Mouse (Mus musculus) ES-E14 (cell line): Measurements from ENCODE around the gene Ccnf.

Experiments
- CHD2 ChIP-seq: IDR thresholded peaks from 2 replicates; pipeline ENCODE4 v1.6.1; 2014; ENCODE audit warnings: mild to moderate bottlenecking, low read depth, low read length, inconsistent platforms
- HCFC1 ChIP-seq: IDR thresholded peaks from 2 replicates; pipeline ENCODE4 v1.6.1; 2012; ENCODE audit warnings: low read length, inconsistent platforms, borderline replicate concordance; ENCODE audit not compliant: insufficient read depth
- ZC3H11A ChIP-seq: IDR thresholded peaks from 2 replicates; pipeline ENCODE4 v1.6.1; 2012; ENCODE audit warnings: low read depth, mild to moderate bottlenecking, inconsistent platforms, low read length, borderline replicate concordance
- ZNF384 ChIP-seq: IDR thresholded peaks from 2 replicates; pipeline ENCODE4 v1.6.1; 2012; ENCODE audit warnings: low read depth, low read length, inconsistent platforms

- TF ChIP-seq ZNF384 (no peak), CHD2 (no peak), HCFC1 (no peak), ZC3H11A (no peak)
Observed at GRCm38 (mm10) chr17:24244061-24244460, 7.2 kb downstream of the Ccnf start.
